Mouse (Mus musculus) limb, embryonic 15.5 days (tissue): ENCODE data around the gene Lmln. TPM values are rescaled to one million over a fixed set of nuclear protein-coding genes. Genes with fewer than 3 reads are reported as not detected.

Experiments
- ATAC-seq: fragments of 200-750 bp; cut with Nextera tagmentation; 2 replicates; pipeline ENCODE4 v1.8.0; 2017; ENCODE audit warnings: low read depth, moderate TSS enrichment; ENCODE audit not compliant: insufficient number of reproducible peaks, low FRiP score, low TSS enrichment
- H3K27ac ChIP-seq: fragments of 300-500 bp; sonication (generic); 2 replicates; pipeline ENCODE4 v1.5.1; 2015; ENCODE audit warnings: moderate library complexity, mild to moderate bottlenecking, inconsistent platforms
- H3K27me3 ChIP-seq: fragments of 300-500 bp; sonication (generic); 2 replicates; pipeline ENCODE4 v1.6.1; 2015; ENCODE audit warnings: inconsistent platforms
- H3K36me3 ChIP-seq: fragments of 300-500 bp; sonication (generic); 2 replicates; pipeline ENCODE4 v1.6.1; 2015; ENCODE audit warnings: inconsistent platforms
- H3K4me1 ChIP-seq: fragments of 300-500 bp; sonication (generic); 2 replicates; pipeline ENCODE4 v1.6.1; 2015; ENCODE audit warnings: inconsistent platforms
- H3K4me2 ChIP-seq: fragments of 300-500 bp; sonication (generic); 2 replicates; pipeline ENCODE4 v1.6.1; 2015; ENCODE audit warnings: mild to moderate bottlenecking, inconsistent platforms
- H3K4me3 ChIP-seq: fragments of 300-500 bp; sonication (generic); 2 replicates; pipeline ENCODE4 v1.5.1; 2015; ENCODE audit warnings: mild to moderate bottlenecking, inconsistent platforms
- H3K9ac ChIP-seq: fragments of 300-500 bp; sonication (generic); 2 replicates; pipeline ENCODE4 v1.6.1; 2015; ENCODE audit warnings: inconsistent platforms
- H3K9me3 ChIP-seq: fragments of 300-500 bp; sonication (generic); 2 replicates; pipeline ENCODE4 v1.6.1; 2016; ENCODE audit warnings: inconsistent platforms
- WGBS: fragments of 180-500 bp; shearing (Covaris S2); methylation state at CpG from one replicate; pipeline ENCODE4 v1.1.7; 2015; 5-methylcytosine and 5-hydroxymethylcytosine counted together
- polyA plus RNA-seq: library from polyadenylated mRNA; unstranded; fragments of >200 nt; fragmentation: Nextera tagmentation; extraction: Ambion mirVana; gene quantifications from 2 replicates; pipeline ENCODE4 v1.2.1, GENCODE M21; 2015

The Lmln gene
- 1.7 and 1.8 TPM in 2 replicates for polyA plus RNA-seq

DNA sequence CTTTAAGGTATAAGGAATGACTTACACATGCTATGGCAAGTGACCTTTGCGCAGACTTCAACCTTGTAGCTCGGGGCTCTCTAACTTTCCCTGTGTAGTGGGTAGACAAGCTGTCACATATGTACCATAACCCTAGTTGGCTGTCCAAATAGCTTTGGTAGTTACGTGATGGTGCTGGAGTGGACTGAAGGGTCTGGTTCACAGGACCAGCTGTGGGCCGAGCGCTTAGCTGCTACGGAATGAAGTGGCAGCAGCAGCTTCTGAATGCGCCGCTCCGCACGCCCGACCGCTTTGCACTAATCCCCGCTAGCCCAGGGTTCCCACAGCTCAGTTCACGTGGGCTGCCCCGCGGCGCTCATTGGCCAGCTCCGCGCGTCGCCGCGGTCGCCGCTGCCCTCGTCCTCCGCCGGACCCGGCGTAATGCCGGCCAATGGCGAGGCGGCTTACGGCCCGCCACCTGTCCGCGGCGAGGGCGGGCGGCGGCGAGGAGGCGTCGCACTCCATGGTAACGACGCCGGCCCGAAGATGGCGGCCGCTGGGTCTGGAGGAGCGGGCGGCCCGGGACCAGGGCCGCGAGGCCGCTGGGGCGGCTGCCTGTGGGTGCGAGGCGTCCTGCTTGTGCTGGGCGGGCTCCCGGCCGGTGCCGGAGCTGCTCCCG is at the start of gene Lmln:
Gene Lmln, plus strand, starts transcription at position 498 of the 658 bp plus-strand sequence.
- WGBS = under 1% methylated on average over 63 of the region's 64 CpGs
- no peaks in the 10 kb centered on the region for H3K9me3 ChIP-seq
- H3K4me3 ChIP-seq = peak within 1 kb of the TSS; percentile 84
- H3K4me2 ChIP-seq = peak within 1 kb of the TSS; percentile 86
- peak within 1 kb of the TSS; percentile 63 for H3K9ac ChIP-seq
- peaks cover 31% of the 10 kb centered on the region for H3K36me3 ChIP-seq
- peak; percentile 92 for ATAC-seq
- H3K27ac ChIP-seq = peak within 1 kb of the TSS; percentile 62
- no peaks in the 10 kb centered on the region for H3K27me3 ChIP-seq
- H3K4me1 ChIP-seq = peaks cover 29% of the 10 kb centered on the region

DNA sequence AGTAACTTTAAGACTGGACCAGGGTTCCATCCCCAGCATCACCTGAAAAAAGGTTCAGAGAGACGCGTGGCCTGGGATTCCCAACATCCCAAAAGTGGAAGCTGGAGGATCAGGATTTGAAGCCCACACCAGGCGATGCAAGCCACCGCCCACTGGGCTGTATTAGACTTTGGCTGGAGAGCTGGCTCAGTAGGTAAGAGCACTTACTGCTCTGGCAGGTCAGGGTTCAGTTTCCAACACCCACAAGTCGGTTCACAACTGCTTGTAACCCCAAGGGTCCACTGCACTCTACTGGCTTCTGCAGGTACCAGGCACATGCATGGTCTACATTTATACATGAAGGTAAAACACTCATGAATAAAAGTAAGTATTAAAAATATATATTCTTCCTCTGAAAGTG is 48.5 kb upstream of the Lmln start:
- ATAC-seq = no peak
- no peak overlapping the region for H3K4me3 ChIP-seq
- 85% methylated on average over 5 of the region's 5 CpGs for WGBS
- no peak overlapping the region for H3K27ac ChIP-seq
- no peak overlapping the region for H3K9ac ChIP-seq
- no peak overlapping the region for H3K4me2 ChIP-seq
- no peaks in the 10 kb centered on the region for H3K4me1 ChIP-seq
- no peaks in the 10 kb centered on the region for H3K27me3 ChIP-seq
- H3K9me3 ChIP-seq = no peaks in the 10 kb centered on the region
- peaks cover 56% of the 10 kb centered on the region for H3K36me3 ChIP-seq

- ATAC-seq = no peak
- Histone ChIP-seq H3K27ac (no peak overlapping the region), H3K9me3 (no peaks in the 10 kb centered on the region), H3K9ac (no peak overlapping the region), H3K4me3 (no peak overlapping the region), H3K4me2 (no peak overlapping the region), H3K4me1 (no peaks in the 10 kb centered on the region), H3K36me3 (peaks cover 46% of the 10 kb centered on the region), H3K27me3 (no peaks in the 10 kb centered on the region)
- WGBS = 94% methylated on average over 1 of the region's 1 CpGs
These were observed 47.4 kb upstream of the Lmln start for GRCm38 (mm10) chr16:33014921-33015320.

DNA sequence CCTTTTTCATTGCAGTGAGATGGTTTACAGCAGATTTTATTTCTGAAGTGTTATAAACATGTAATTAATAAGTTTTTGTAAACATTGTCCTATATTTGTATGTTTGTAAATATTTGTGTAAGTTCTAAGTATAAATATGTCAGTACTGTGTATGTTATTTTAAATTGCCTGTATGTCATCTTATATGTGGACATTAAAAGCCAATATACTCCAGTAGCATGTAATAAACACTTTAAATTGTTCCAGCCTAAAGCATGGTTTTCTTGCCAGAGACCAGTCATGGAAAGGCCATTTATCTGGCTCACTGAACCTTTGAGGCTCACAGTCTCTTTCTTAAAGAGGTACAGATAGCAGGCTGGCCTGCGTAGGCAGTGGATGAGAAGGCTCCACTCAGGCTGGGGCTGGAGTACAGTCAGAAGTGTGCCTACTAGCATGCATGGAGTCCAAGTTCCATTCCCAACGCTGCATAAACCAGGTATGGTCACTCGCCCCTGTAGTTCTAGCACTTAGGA is 46.9 kb upstream of the Lmln start:
- Histone ChIP-seq H3K36me3 (peaks cover 41% of the 10 kb centered on the region), H3K4me3 (no peak overlapping the region), H3K27ac (no peak overlapping the region), H3K4me2 (no peak overlapping the region), H3K9ac (no peak overlapping the region), H3K9me3 (no peaks in the 10 kb centered on the region), H3K4me1 (no peaks in the 10 kb centered on the region), H3K27me3 (no peaks in the 10 kb centered on the region)
- no peak for ATAC-seq
- 89% methylated on average over 3 of the region's 3 CpGs for WGBS

DNA sequence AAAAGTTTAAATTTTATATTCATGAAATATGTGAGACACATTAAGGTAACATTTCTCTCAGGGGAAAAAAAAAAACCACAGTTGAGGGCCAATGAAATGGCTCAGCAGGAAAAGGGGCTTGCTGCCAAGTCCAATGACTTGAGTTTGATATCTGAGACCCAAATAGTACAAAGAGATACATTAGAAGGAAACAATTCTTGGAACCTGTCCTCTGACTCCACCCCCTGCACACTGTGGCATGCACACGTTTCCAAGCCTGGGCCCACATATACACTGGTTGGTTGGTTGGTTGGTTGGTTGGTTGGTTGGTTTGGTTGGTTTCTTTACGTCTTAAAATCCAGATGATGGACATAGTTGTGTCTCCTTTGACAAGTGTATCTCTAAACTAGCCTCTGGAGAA is 46.3 kb upstream of the Lmln start:
- Histone ChIP-seq H3K36me3 (peaks cover 35% of the 10 kb centered on the region), H3K4me1 (no peaks in the 10 kb centered on the region), H3K27ac (no peak overlapping the region), H3K27me3 (no peaks in the 10 kb centered on the region), H3K4me3 (no peak overlapping the region), H3K4me2 (no peak overlapping the region), H3K9ac (no peak overlapping the region), H3K9me3 (no peaks in the 10 kb centered on the region)
- WGBS = 73% methylated on average over 2 of the region's 2 CpGs
- ATAC-seq = no peak

DNA sequence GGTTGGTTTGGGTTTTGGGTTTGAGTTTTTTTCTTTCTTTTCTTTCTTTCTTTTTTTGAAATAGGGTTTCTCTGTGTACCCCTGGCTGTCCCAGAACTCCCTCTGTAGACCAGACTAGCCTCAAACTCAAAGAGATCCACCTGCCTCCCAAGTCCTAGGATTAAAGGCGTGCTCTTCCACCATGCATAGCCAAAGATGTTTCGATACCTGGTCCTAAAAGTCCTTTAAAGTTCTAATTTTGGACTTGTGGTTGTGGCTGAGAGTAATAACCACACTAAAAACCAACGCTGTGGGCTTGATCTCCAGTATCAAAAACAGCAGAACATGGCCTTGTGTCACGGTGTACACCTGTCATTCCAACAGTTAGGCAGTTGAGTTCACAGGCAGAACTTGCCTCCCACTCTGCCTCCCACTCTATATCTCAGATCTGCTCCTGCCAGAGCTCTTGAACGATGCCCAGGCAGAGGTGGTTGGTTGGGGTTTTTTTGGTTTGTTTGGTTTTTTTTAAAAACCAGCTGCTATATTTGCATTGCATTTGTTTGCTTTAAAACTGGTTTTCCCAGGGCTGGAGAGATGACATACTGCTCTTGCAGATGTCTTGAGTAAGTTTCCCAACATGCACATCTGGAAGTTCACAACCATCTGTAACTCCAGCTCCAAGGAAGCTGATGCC is 44.5 kb upstream of the Lmln start:
- WGBS = 91% methylated on average over 5 of the region's 5 CpGs
- Histone ChIP-seq H3K4me3 (no peak overlapping the region), H3K27ac (no peak overlapping the region), H3K9ac (no peak overlapping the region), H3K27me3 (no peaks in the 10 kb centered on the region), H3K36me3 (peaks cover 26% of the 10 kb centered on the region), H3K4me1 (no peaks in the 10 kb centered on the region), H3K4me2 (no peak overlapping the region), H3K9me3 (no peaks in the 10 kb centered on the region)
- no peak for ATAC-seq

DNA sequence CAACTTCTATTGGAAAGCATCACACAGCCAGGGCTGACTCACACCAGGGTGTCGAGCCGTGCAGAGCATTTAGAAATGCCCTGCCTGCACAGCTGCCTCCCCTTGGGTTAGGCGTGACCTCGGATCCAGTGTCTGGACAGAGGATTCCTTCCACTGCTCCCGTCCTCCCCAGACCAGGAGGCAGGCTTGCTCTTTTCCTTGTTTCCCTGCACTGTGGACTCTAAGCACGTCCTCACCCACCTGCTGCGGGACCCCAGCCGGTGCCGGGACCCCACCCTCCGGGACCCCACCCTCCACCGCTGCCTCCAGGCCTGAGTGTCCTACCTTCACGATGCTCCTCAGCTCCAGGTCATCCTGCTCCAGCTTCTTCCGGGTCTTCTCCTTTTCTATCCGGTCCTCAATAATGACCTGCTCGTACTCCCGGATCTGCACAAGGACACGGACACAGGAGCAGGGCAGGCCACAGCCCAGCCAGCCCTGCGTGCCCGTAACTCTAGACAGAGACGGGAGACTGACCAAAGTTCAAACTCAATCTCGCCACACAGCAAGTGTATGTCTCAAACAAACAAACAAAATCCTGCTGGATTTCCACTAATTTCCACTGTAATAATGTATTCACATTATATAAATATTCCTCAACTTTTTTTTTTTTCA is 43.1 kb upstream of the Lmln start:
- WGBS = 71% methylated on average over 21 of the region's 21 CpGs
- H3K36me3 ChIP-seq = peaks cover 13% of the 10 kb centered on the region; the same call in 1 of the 2 replicates
- no peak overlapping the region for H3K27ac ChIP-seq
- H3K27me3 ChIP-seq = no peaks in the 10 kb centered on the region
- H3K9ac ChIP-seq = no peak overlapping the region
- no peaks in the 10 kb centered on the region for H3K9me3 ChIP-seq
- no peaks in the 10 kb centered on the region for H3K4me1 ChIP-seq
- no peak overlapping the region for H3K4me3 ChIP-seq
- ATAC-seq = no peak
- no peak overlapping the region for H3K4me2 ChIP-seq

- WGBS = 79% methylated on average over 3 of the region's 3 CpGs
- Histone ChIP-seq H3K36me3 (peaks cover 6% of the 10 kb centered on the region; the same call in 1 of the 2 replicates), H3K27ac (no peak overlapping the region), H3K9me3 (no peaks in the 10 kb centered on the region), H3K4me2 (no peak overlapping the region), H3K4me1 (no peaks in the 10 kb centered on the region), H3K9ac (no peak overlapping the region), H3K27me3 (no peaks in the 10 kb centered on the region), H3K4me3 (no peak overlapping the region)
- no peak for ATAC-seq
These were observed 40.9 kb upstream of the Lmln start for GRCm38 (mm10) chr16:33021381-33021780.

GRCm38 (mm10) chr16:33023750-33024149 is 38.6 kb upstream of the Lmln start:
- no peak overlapping the region for H3K4me3 ChIP-seq
- no peak overlapping the region for H3K4me2 ChIP-seq
- H3K27me3 ChIP-seq = no peaks in the 10 kb centered on the region
- no peaks in the 10 kb centered on the region for H3K4me1 ChIP-seq
- no peak overlapping the region for H3K9ac ChIP-seq
- WGBS = 6% methylated on average over 4 of the region's 4 CpGs
- no peaks in the 10 kb centered on the region for H3K9me3 ChIP-seq
- no peaks in the 10 kb centered on the region for H3K36me3 ChIP-seq
- H3K27ac ChIP-seq = no peak overlapping the region
- no peak for ATAC-seq

GRCm38 (mm10) chr16:33024456-33025104 is 37.7 kb upstream of the Lmln start:
- Histone ChIP-seq H3K27me3 (no peaks in the 10 kb centered on the region), H3K9ac (no peak overlapping the region), H3K36me3 (no peaks in the 10 kb centered on the region), H3K9me3 (no peaks in the 10 kb centered on the region), H3K4me2 (no peak overlapping the region), H3K27ac (no peak overlapping the region), H3K4me1 (no peaks in the 10 kb centered on the region), H3K4me3 (no peak overlapping the region)
- ATAC-seq = peak; percentile 30; the same call in 1 of the 2 replicates
- WGBS = 65% methylated on average over 8 of the region's 8 CpGs

DNA sequence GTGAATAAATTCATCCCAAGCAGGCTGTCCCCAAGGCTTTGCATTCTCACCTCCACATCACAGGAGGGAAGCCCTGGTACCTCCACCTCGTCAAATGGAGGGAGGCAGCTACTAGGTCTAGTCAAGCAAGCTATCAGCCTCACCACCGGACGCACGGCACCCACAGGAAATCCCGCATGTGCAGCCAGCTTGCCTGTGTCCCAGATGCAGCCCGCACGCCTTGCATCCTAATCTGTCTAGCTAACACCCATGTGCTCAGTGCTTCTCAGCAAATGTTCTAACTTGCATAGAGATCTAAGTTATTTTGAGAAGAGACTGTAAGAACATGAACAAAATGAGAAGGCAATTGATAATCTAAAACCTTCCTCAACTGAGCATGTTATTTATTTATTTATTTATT is 36.0 kb upstream of the Lmln start:
- no peaks in the 10 kb centered on the region for H3K9me3 ChIP-seq
- no peak overlapping the region for H3K27ac ChIP-seq
- H3K27me3 ChIP-seq = no peaks in the 10 kb centered on the region
- 85% methylated on average over 7 of the region's 7 CpGs for WGBS
- H3K4me2 ChIP-seq = no peak overlapping the region
- H3K36me3 ChIP-seq = no peaks in the 10 kb centered on the region
- ATAC-seq = no peak
- H3K4me3 ChIP-seq = no peak overlapping the region
- no peak overlapping the region for H3K9ac ChIP-seq
- no peaks in the 10 kb centered on the region for H3K4me1 ChIP-seq

GRCm38 (mm10) chr16:33036006-33036405 is 26.3 kb upstream of the Lmln start:
- ATAC-seq = no peak
- 65% methylated on average over 4 of the region's 4 CpGs for WGBS

More at GRCm38 (mm10) chr16:33036006-33036405, 26.3 kb upstream of the Lmln start:
- Histone ChIP-seq H3K9ac (no peak overlapping the region), H3K27me3 (no peaks in the 10 kb centered on the region), H3K36me3 (no peaks in the 10 kb centered on the region), H3K4me2 (no peak overlapping the region), H3K27ac (no peak overlapping the region), H3K4me3 (no peak overlapping the region), H3K4me1 (no peaks in the 10 kb centered on the region), H3K9me3 (no peaks in the 10 kb centered on the region)
